Mouse (Mus musculus): Measurements from ENCODE around the gene Iah1.

Iah1 gene

GRCm38 (mm10) chr12:21315923-21316868, at the start of gene Iah1:
Gene Iah1, plus strand, starts transcription at chr12:21316389.
- DNase-seq (ENCODE audit: low read depth, low spot score) = peak; percentile 75

- DNase-seq (ENCODE audit: low read depth, low spot score) = no peak
Observed at GRCm38 (mm10) chr12:21266784-21267098, 49.4 kb upstream of the Iah1 start.

GRCm38 (mm10) chr12:21268083-21268616, 48.0 kb upstream of the Iah1 start:
- DNase-seq (ENCODE audit: low read depth, low spot score) = no peak

GRCm38 (mm10) chr12:21274446-21274845, 41.7 kb upstream of the Iah1 start:
- DNase-seq (ENCODE audit: low read depth, low spot score) = peak; percentile 47

- peak; percentile 34 for DNase-seq (ENCODE audit: low read depth, low spot score)
Observed at GRCm38 (mm10) chr12:21277352-21277864, 38.8 kb upstream of the Iah1 start.

GRCm38 (mm10) chr12:21284761-21285441, 31.3 kb upstream of the Iah1 start, which contains the start of gene Cpsf3:
Gene Cpsf3, plus strand, starts transcription at chr12:21285391.
- peak; percentile 46 for DNase-seq (ENCODE audit: low read depth, low spot score)

GRCm38 (mm10) chr12:21285508-21286242, 30.5 kb upstream of the Iah1 start:
- DNase-seq (ENCODE audit: low read depth, low spot score) = peak; percentile 68

- peak; percentile 99 for DNase-seq (ENCODE audit: low read depth, low spot score)
Observed at GRCm38 (mm10) chr12:21286243-21286622, 30.0 kb upstream of the Iah1 start, which contains the start of gene Itgb1bp1. Gene Itgb1bp1, minus strand, starts transcription at chr12:21286284.

- peak; percentile 46 for DNase-seq (ENCODE audit: low read depth, low spot score)
Observed at GRCm38 (mm10) chr12:21286712-21287650, 29.2 kb upstream of the Iah1 start.

GRCm38 (mm10) chr12:21288716-21289395, 27.3 kb upstream of the Iah1 start:
- no peak for DNase-seq (ENCODE audit: low read depth, low spot score)

GRCm38 (mm10) chr12:21289651-21290050, 26.5 kb upstream of the Iah1 start:
- DNase-seq (ENCODE audit: low read depth, low spot score) = no peak

GRCm38 (mm10) chr12:21298856-21299255, 17.3 kb upstream of the Iah1 start:
- DNase-seq (ENCODE audit: low read depth, low spot score) = no peak

GRCm38 (mm10) chr12:21301324-21301723, 14.9 kb upstream of the Iah1 start:
- DNase-seq (ENCODE audit: low read depth, low spot score) = no peak

- no peak for DNase-seq (ENCODE audit: low read depth, low spot score)
Observed at GRCm38 (mm10) chr12:21301932-21302331, 14.3 kb upstream of the Iah1 start.

- DNase-seq (ENCODE audit: low read depth, low spot score) = no peak
Observed at GRCm38 (mm10) chr12:21302361-21302783, 13.8 kb upstream of the Iah1 start.

GRCm38 (mm10) chr12:21305741-21306140, 10.4 kb upstream of the Iah1 start:
- DNase-seq (ENCODE audit: low read depth, low spot score) = no peak

- DNase-seq (ENCODE audit: low read depth, low spot score) = no peak
Observed at GRCm38 (mm10) chr12:21306721-21307120, 9.5 kb upstream of the Iah1 start.

- no peak for DNase-seq (ENCODE audit: low read depth, low spot score)
Observed at GRCm38 (mm10) chr12:21312201-21312600, 4.0 kb upstream of the Iah1 start.

- DNase-seq (ENCODE audit: low read depth, low spot score) = peak; percentile 54
Observed at GRCm38 (mm10) chr12:21316869-21317265, 678 bp downstream of the Iah1 start.
